Mouse (Mus musculus) left cerebral cortex, adult 6 months (tissue): Measurements from ENCODE around the gene Dact2. TPM values are rescaled to one million over a fixed set of nuclear protein-coding genes. Genes with fewer than 3 reads are reported as not detected.

Experiments used
- long read RNA-seq, 2 experiments: library from polyadenylated mRNA; unstranded; transcript quantifications; one replicate each; pipeline ENCODE4 v2.0.0; 2019 to 2020
- polyA plus RNA-seq: library from polyadenylated mRNA; unstranded; fragments of <200 nt; fragmentation: Nextera tagmentation; gene quantifications from 2 replicates; pipeline ENCODE4 v1.2.3, GENCODE M21; 2021

The Dact2 gene
- 33.4 and 35.0 TPM in 2 replicates for polyA plus RNA-seq
- long read RNA-seq, experiment 1, transcript Dact2-201 (4 exons, 3,250 nt), result major isoform, 21 of 52 reads
- long read RNA-seq, experiment 1, partial matches to known transcripts, result 3 of 52 reads
- long read RNA-seq, experiment 1, other reads (novel, unspliced or antisense), result 28 of 52 reads
- long read RNA-seq, experiment 2, partial matches to known transcripts, result 0 of 12 reads
- long read RNA-seq, experiment 2, other reads (novel, unspliced or antisense), result 10 of 12 reads

DNA sequence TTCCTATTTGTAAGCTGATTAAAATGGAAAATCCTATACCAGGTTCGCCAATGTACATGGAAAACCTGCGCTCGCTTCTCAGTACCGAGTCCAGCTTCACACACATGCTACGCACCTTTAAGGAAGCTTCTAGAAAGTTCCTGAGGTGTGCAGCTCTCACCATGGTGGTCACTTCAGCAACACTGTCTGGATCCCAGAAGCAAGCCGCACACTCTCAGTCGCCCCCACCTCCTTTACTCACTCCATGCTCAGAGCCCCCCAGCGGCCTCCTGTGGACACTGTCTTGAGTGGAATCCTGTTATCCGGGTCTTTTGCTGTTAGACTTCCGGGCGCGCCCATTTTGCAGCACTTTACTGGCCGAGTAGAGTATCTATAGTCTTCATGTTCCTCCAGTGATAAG lies at the start of gene Dact2:
TSS of gene Dact2 (minus strand) at position 244 of the 400 bp plus-strand sequence.

Other genes starting within 250 kb of the Dact2 start
- not detected in 2 replicates for gene Gm7356, start 200.6 kb downstream of the Dact2 start, polyA plus RNA-seq
- gene Gm7358, start 144.8 kb downstream of the Dact2 start, polyA plus RNA-seq, result not detected in 2 replicates
- 8.9 and 11.0 TPM in 2 replicates for gene Smoc2, start 75.2 kb upstream of the Dact2 start, polyA plus RNA-seq